In genomic region chr5:110102429-110102828, GRCm38 (mm10) we compare ENCODE assay signal across 10 mouse cellular contexts. TPM values are rescaled to one million over a fixed set of nuclear protein-coding genes. Genes with fewer than 3 reads are reported as not detected.
DNase-seq lines count a peak whose midpoint lies in the region; ATAC-seq and TF ChIP-seq lines count a peak whose summit lies in the region.
"Had no signal": no experiment of that assay in that cellular context is flagged by ENCODE, and none has a peak within 500 bp of the region (broad histone marks: within the 10 kb centered on the region; RNA-seq: fewer than 3 reads in every experiment).

No protein-coding gene starts in this region.

- no peaks in the 10 kb centered on the region for H3K9me3 ChIP-seq in forebrain, postnatal 0 days (ENCODE audit: low read length)
- 0 out of 2 replicates have a peak, but pooled peaks cover 2% of the 10 kb centered on the region for H3K9me3 ChIP-seq in forebrain, embryonic 16.5 days (ENCODE audit: control insufficient read depth, low read length)
- H3K9me3 ChIP-seq: lung, embryonic 15.5 days had no signal

- H3K27ac ChIP-seq in forebrain, postnatal 0 days (ENCODE audit: low read depth, low read length): no peak overlapping the region
- H3K27ac ChIP-seq in forebrain, embryonic 16.5 days (ENCODE audit: low read length): no peak overlapping the region
- H3K27ac ChIP-seq: lung, embryonic 15.5 days had no signal

- H3K4me2 ChIP-seq in forebrain, postnatal 0 days (ENCODE audit: low read depth): peak overlapping the region; percentile 80; the same call in 1 of the 2 replicates
- H3K4me2 ChIP-seq in forebrain, embryonic 16.5 days (ENCODE audit: low read length): no peak overlapping the region

- H3K9ac ChIP-seq in forebrain, postnatal 0 days: no peak overlapping the region
- H3K9ac ChIP-seq in forebrain, embryonic 16.5 days (replicated peaks; ENCODE audit: low read depth, low read length): no peak overlapping the region

- intact Hi-C loops in left cerebral cortex, postnatal 10 days (cut with DNase I): no loop called here

- no peak for DNase-seq in forebrain, postnatal 0 days
- DNase-seq in left cerebral cortex, postnatal 10 days (ENCODE audit: extremely low spot score in 1 of 2, low spot score in 2 of 2): peak; percentile 5 to 30
- no peak for DNase-seq in left cerebral cortex, adult 8-10 months (ENCODE audit: low spot score in 2 of 2)
- peak; percentile 7 for DNase-seq in right cerebral cortex, postnatal 25 days
- no peak for DNase-seq in right cerebral cortex, adult 2 months (ENCODE audit: low spot score in 2 of 2)
- no peak for DNase-seq in frontal cortex, postnatal 36 days (ENCODE audit: low spot score in 2 of 2)
- DNase-seq in ovary, postnatal 10 days (ENCODE audit: low spot score): no peak
- DNase-seq: gastrocnemius, postnatal 36 days had no signal

- H3K4me1 ChIP-seq in forebrain, postnatal 0 days (ENCODE audit: insufficient read depth): peaks cover 13% of the 10 kb centered on the region
- peaks cover 27% of the 10 kb centered on the region for H3K4me1 ChIP-seq in forebrain, embryonic 16.5 days (replicated peaks; ENCODE audit: control insufficient read depth, insufficient read depth, low read length)

- H3K4me3 ChIP-seq in forebrain, postnatal 0 days (ENCODE audit: low read depth, low read length): no peak overlapping the region
- H3K4me3 ChIP-seq in forebrain, embryonic 16.5 days (replicated peaks; ENCODE audit: low read length): no peak overlapping the region

- H3K36me3 ChIP-seq in forebrain, postnatal 0 days (ENCODE audit: insufficient read depth): peaks cover 38% of the 10 kb centered on the region
- peaks cover 32% of the 10 kb centered on the region for H3K36me3 ChIP-seq in forebrain, embryonic 16.5 days (ENCODE audit: control insufficient read depth, insufficient read depth)

- H3K27me3 ChIP-seq in forebrain, postnatal 0 days (ENCODE audit: insufficient read depth, low read length): no peaks in the 10 kb centered on the region
- no peaks in the 10 kb centered on the region for H3K27me3 ChIP-seq in forebrain, embryonic 16.5 days (replicated peaks; ENCODE audit: control insufficient read depth, insufficient read depth, low read length)
- H3K27me3 ChIP-seq: lung, embryonic 15.5 days had no signal

- 95% methylated on average over 13 of the region's 13 CpGs for WGBS in forebrain, postnatal 0 days
- 91% methylated on average over 13 of the region's 13 CpGs for WGBS in forebrain, embryonic 16.5 days

- ATAC-seq in forebrain, postnatal 0 days: no peak
- ATAC-seq in forebrain, embryonic 16.5 days: no peak

- no peak for TF ChIP-seq CTCF in forebrain, postnatal 0 days (IDR thresholded peaks at IDR 0.05; ENCODE audit: low read depth)

RNA-seq across cellular contexts. Expression of gene Plcxd1, which starts 2.7 kb away (rescaled TPM):
- 7.9 and 8.7 TPM in 2 replicates for total RNA-seq in forebrain, postnatal 0 days (2014; rRNA removed)
- polyA plus RNA-seq in forebrain, postnatal 0 days (2015; fragmentation: Nextera tagmentation; extraction: Ambion mirVana): 2.9 and 4.7 TPM in 2 replicates
- polyA plus RNA-seq in forebrain, embryonic 16.5 days (2015; fragmentation: Nextera tagmentation; extraction: Ambion mirVana): 1.9 and 3.2 TPM in 2 replicates
- total RNA-seq in left cerebral cortex, postnatal 10 days (2021): 1 to 10 TPM; 5.4 to 7.3 TPM
- total RNA-seq in left cerebral cortex, adult 8-10 months (2022): 10 to 100 TPM; 10.2 to 15.1 (median 14.1) TPM
- total RNA-seq: gastrocnemius, postnatal 36 days had no signal

RNA-seq across cellular contexts. Expression of gene Gtpbp6, which starts 5.6 kb away (rescaled TPM):
- total RNA-seq in forebrain, postnatal 0 days (2014; rRNA removed): 99.2 and 103 TPM in 2 replicates
- 62.6 TPM in 2 replicates for polyA plus RNA-seq in forebrain, postnatal 0 days (2015; fragmentation: Nextera tagmentation; extraction: Ambion mirVana)
- 61.7 and 68.9 TPM in 2 replicates for polyA plus RNA-seq in forebrain, embryonic 16.5 days (2015; fragmentation: Nextera tagmentation; extraction: Ambion mirVana)
- total RNA-seq in left cerebral cortex, postnatal 10 days (2021): 10 to 100 TPM; 95.4 to 100.0 TPM
- total RNA-seq in left cerebral cortex, adult 8-10 months (2022): 10 to 100 TPM; 67.3 to 88.7 (median 83.2) TPM

RNA-seq across cellular contexts. Expression of gene Zfp605, which starts 7.5 kb away (rescaled TPM):
- total RNA-seq in forebrain, postnatal 0 days (2014; rRNA removed): 20.4 and 22.3 TPM in 2 replicates
- polyA plus RNA-seq in forebrain, postnatal 0 days (2015; fragmentation: Nextera tagmentation; extraction: Ambion mirVana): 13.0 and 16.9 TPM in 2 replicates
- 20.1 and 21.1 TPM in 2 replicates for polyA plus RNA-seq in forebrain, embryonic 16.5 days (2015; fragmentation: Nextera tagmentation; extraction: Ambion mirVana)
- 10 to 100 TPM; 17.0 to 17.1 TPM for total RNA-seq in left cerebral cortex, postnatal 10 days (2021)
- total RNA-seq in left cerebral cortex, adult 8-10 months (2022): 10 to 100 TPM; 15.0 to 19.2 (median 16.1) TPM

RNA-seq across cellular contexts. Expression of gene Gm35315, which starts 8.2 kb away (rescaled TPM):
- total RNA-seq in forebrain, postnatal 0 days (2014; rRNA removed): 0.23 and 0.48 TPM in 2 replicates
- 0.36 and 0.68 TPM in 2 replicates for polyA plus RNA-seq in forebrain, postnatal 0 days (2015; fragmentation: Nextera tagmentation; extraction: Ambion mirVana)
- polyA plus RNA-seq in forebrain, embryonic 16.5 days (2015; fragmentation: Nextera tagmentation; extraction: Ambion mirVana): 1.0 and 1.7 TPM in 2 replicates
- 1 to 10 TPM in 1 of 2 experiments, under 1 TPM in 1; 0.84 to 1.1 TPM for total RNA-seq in left cerebral cortex, postnatal 10 days (2021)
- total RNA-seq in left cerebral cortex, adult 8-10 months (2022): 1 to 10 TPM in 2 of 4 experiments, under 1 TPM in 2; 0.61 to 2.1 (median 1.2) TPM

RNA-seq across cellular contexts. Expression of gene Gm17655, which starts 30.1 kb away (rescaled TPM):
- 0.62 and 1.7 TPM in 2 replicates for total RNA-seq in forebrain, postnatal 0 days (2014; rRNA removed)
- polyA plus RNA-seq in forebrain, postnatal 0 days (2015; fragmentation: Nextera tagmentation; extraction: Ambion mirVana): 0.68 and 0.91 TPM in 2 replicates
- 3.3 and 7.5 TPM in 2 replicates for polyA plus RNA-seq in forebrain, embryonic 16.5 days (2015; fragmentation: Nextera tagmentation; extraction: Ambion mirVana)
- 10 to 100 TPM in 1 of 2 experiments, 1 to 10 TPM in 1; 9.6 to 12.0 TPM for total RNA-seq in left cerebral cortex, postnatal 10 days (2021)
- 10 to 100 TPM; 13.0 to 14.4 (median 13.9) TPM for total RNA-seq in left cerebral cortex, adult 8-10 months (2022)

Comparison
In these comparisons a context has a peak if more than half of its experiments do, and no peak if none do; other contexts are left out.
1. DNase-seq: peak in left cerebral cortex, postnatal 10 days (2 of 2) and right cerebral cortex, postnatal 25 days (single experiment); none in forebrain, postnatal 0 days (single experiment), left cerebral cortex, adult 8-10 months (0 of 2), right cerebral cortex, adult 2 months (0 of 2), frontal cortex, postnatal 36 days (0 of 2) and ovary, postnatal 10 days (single experiment).